Mouse (Mus musculus): ENCODE measurements around the gene Runx2.

The Runx2 gene

GRCm38 (mm10) chr17:44618691-44619090, 195.9 kb downstream of the Runx2 start:
- DNase-seq (ENCODE audit: low spot score in 2 of 2) = no peak

GRCm38 (mm10) chr17:44618175-44618574, 196.4 kb downstream of the Runx2 start:
- peak; percentile 45 to 56 for DNase-seq (ENCODE audit: low spot score in 2 of 2)

DNA sequence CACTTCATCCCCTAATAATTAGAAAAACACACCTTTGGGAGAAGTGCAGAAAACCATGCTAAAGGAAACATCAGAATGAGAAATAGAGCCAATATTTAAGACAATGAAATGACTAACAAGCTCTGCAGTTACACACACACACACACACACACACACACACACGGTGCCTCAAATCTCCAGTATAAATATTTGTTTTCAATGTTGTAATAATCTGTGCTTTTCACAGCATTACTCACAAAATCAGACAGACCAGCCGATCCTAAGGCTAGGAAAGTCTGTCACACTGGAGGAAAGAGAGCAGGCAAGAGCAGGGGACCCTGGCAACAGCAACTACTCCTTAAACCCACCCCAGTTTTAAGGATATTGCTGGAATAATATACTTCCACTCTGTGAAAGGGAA, 196.9 kb downstream of the Runx2 start:
- no peak for DNase-seq (ENCODE audit: low spot score in 2 of 2)

DNA sequence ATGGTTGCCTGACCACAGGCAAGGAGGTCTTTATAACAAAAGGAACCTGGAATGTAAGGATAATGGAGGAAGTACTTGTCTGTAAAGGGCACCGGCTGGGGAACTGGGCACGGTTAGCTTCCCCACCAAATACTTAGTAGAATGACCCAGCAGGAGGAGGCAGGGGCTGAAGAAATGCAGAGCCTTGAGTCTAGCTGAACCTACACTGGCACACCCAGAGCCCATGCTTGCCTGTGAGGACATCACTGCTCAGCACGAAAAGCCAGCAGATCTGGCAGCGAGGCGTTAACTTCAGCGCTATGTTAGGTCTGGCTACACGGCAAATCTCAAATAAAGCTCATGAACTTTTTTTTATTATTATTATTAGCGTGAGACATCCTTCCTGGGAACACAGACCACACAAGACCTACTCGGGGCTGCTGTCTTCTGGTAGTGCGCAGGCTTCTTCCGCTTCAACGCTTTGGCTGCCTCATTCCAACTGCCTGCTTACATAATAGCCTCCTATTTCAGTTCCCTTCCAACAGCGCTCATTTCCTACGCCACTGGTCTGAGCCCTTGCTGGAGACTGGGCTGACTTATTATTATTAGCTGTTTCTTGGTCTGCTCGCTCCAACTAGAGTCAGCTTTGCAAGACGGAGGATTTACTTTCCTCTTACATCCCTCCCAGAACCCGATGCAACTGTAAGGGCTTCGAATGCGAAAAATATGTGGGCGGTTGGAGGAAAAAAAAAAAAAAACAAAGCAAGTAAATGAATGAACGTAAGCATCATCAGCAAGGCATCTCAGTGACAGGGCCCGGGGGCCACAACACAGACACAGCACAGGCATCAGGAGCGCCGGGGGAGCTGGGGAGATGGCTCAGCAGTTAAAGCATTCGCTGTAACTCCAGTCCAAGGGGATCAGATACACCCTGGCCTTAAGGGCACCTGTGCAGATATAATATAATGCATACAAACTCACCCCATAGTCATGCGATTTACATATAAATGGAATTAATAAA, 200.6 kb downstream of the Runx2 start:
- peak; percentile 37 to 41 for DNase-seq (ENCODE audit: low spot score in 2 of 2)

- DNase-seq (ENCODE audit: low spot score in 2 of 2) = no peak
These were observed 202.0 kb downstream of the Runx2 start for GRCm38 (mm10) chr17:44612641-44613040.

- no peak for DNase-seq (ENCODE audit: low spot score in 2 of 2)
These were observed 202.6 kb downstream of the Runx2 start for GRCm38 (mm10) chr17:44612002-44612401.

DNA sequence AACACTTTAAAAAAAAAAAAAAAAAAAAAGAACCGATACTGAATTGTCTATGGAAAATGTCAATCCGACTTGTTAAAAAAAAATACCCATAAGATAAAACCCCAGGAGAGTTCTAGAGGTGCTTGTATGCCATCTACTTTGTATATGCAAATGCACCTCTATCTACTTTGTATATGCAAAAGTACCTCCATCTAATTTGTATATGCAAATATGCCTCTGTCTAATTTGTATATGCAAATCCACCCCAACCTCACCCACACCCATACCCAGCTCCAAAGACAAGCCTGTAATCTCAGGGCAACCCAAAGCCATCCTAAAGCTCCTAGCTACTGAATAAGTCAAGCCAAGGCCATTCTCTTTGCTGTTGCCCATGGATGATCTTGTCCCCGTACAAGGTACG, 203.1 kb downstream of the Runx2 start:
- DNase-seq (ENCODE audit: low spot score in 2 of 2) = no peak

- no peak for DNase-seq (ENCODE audit: low spot score in 2 of 2)
These were observed 203.8 kb downstream of the Runx2 start for GRCm38 (mm10) chr17:44610828-44611227.

GRCm38 (mm10) chr17:44609897-44610641, 204.5 kb downstream of the Runx2 start:
- DNase-seq (ENCODE audit: low spot score in 2 of 2) = no peak

- no peak for DNase-seq (ENCODE audit: low spot score in 2 of 2)
These were observed 205.2 kb downstream of the Runx2 start for GRCm38 (mm10) chr17:44609356-44609755.

DNA sequence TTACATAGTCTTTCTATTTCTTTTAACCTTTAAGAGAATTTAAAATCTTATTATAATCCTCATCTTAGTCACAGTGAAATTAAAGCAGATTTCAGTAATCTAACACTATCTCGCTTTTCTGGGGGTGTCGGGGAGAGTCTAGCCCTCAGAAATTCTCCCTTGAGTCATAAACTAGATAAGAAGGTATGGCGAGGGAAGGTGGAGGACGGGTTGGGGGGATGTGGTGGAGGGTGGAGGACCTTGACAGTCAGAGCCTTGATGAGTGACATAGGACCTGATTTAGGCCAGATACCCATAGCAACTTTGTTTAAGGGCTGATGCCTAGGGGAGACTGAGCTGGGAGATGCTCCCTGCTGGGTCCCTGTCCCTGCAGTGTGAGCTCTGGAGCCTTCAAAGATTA, 205.7 kb downstream of the Runx2 start:
- no peak for DNase-seq (ENCODE audit: low spot score in 2 of 2)

- no peak for DNase-seq (ENCODE audit: low spot score in 2 of 2)
These were observed 207.2 kb downstream of the Runx2 start for GRCm38 (mm10) chr17:44607383-44607782.

- DNase-seq (ENCODE audit: low spot score in 2 of 2) = no peak
These were observed 208.4 kb downstream of the Runx2 start for GRCm38 (mm10) chr17:44606245-44606644.

GRCm38 (mm10) chr17:44605749-44606148, 208.8 kb downstream of the Runx2 start:
- DNase-seq (ENCODE audit: low spot score in 2 of 2) = no peak

GRCm38 (mm10) chr17:44603170-44603569, 211.4 kb downstream of the Runx2 start:
- DNase-seq (ENCODE audit: low spot score in 2 of 2) = no peak

DNA sequence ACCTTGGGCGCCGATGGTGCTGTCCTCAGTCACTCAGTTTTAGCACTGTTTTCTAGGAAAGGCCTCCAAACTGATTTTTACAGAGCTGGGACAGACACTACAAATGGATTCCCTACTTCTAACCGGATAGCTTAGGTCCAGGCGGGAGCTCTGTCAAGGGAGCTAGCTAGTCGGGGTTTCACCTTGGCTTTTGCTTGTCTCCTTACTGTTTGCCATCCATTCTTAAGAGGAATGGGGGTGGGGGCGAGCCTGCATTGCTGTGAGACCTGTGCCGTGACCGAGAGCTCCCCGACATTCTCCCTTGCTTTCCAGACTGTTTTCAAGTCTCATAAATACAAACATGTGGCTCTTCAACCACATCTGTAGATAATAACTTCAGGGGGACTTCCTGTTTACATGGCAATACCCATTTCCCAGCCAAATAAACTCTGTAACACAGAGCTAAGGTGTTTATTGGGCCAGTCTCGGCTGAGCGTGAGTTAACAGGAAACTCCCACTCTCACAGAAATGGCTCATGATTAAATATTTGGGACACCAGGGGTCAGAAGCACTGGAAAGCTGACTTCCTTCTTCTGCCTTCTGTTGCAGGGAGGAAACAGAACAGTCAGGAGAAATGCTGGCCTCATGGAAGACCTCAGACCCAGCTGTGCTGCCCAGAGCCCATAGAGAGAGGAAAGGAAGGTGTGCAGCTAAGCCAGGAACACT, 213.1 kb downstream of the Runx2 start:
- no peak for DNase-seq (ENCODE audit: low spot score in 2 of 2)

GRCm38 (mm10) chr17:44599856-44600255, 214.7 kb downstream of the Runx2 start:
- no peak for DNase-seq (ENCODE audit: low spot score in 2 of 2)

DNA sequence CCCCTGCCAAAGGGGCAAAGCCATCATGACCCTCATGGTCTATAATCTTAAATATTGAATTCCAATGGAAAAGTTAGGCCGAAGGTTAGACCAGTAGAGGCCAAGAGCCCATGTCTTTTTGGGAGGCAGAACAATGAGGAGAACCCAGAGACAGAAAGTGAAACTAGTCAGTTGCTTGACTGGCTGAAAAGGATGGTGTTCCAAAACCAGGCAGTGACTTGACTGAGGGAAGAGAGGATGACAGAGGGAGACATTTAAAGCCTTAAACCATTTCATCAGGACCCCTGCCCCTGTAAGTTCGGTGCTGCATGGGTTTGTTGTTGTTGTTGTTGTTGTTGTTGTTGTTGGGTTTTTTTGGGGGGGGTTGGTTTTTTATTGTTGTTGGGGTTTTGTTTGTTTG, 215.5 kb downstream of the Runx2 start:
- no peak for DNase-seq (ENCODE audit: low spot score in 2 of 2)

DNA sequence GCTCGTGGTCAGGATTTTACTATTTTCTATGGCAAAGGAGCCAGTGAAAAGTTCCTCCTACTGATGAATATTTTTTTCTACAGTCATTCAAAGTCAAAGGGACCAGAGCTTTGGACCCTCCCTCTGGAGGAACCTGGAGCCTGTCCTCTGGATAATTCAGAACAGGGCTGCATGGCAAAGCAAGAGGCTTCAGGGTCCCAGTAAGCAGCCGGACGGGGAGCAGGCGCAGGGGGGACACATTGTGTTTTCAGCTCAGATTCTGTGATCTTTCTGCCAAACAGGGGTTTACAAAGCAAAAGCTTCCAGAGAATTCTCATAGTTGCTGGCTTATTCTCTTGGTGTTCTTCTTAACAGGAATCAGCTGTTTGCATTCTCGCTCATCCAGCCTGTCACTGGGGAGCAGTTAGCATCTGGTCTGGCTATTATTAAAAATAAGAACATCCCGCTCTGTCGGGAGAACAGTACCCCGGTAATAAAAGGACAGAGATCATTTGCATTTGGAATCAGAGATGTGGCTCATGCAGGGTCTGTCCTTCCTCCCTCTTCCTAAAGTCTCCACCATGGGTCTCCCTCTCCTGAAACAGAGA, 216.6 kb downstream of the Runx2 start:
- no peak for DNase-seq (ENCODE audit: low spot score in 2 of 2)

GRCm38 (mm10) chr17:44592737-44593090, 221.9 kb downstream of the Runx2 start:
- no peak for DNase-seq (ENCODE audit: low spot score in 2 of 2)

GRCm38 (mm10) chr17:44592067-44592736, 222.4 kb downstream of the Runx2 start:
- DNase-seq (ENCODE audit: low spot score in 2 of 2) = no peak

Data from frontal cortex, postnatal 14 days (tissue).